Mouse (Mus musculus): Measurements from ENCODE around the gene Ehbp1. TPM values are rescaled to one million over a fixed set of nuclear protein-coding genes. Genes with fewer than 3 reads are reported as not detected.

Gene Ehbp1
- total RNA-seq, 1 experiment from 2014 or later: 21.3 TPM

GRCm38 (mm10) chr11:22000316-22001076 lies 341.6 kb downstream of the Ehbp1 start:
- DNase-seq: peak; percentile 22

GRCm38 (mm10) chr11:21999396-22000315 lies 342.4 kb downstream of the Ehbp1 start:
- DNase-seq: no peak

GRCm38 (mm10) chr11:21998141-21999047 lies 343.7 kb downstream of the Ehbp1 start:
- DNase-seq: no peak

GRCm38 (mm10) chr11:21997561-21998140 lies 344.4 kb downstream of the Ehbp1 start:
- no peak for DNase-seq

GRCm38 (mm10) chr11:21996661-21997560 lies 345.2 kb downstream of the Ehbp1 start:
- DNase-seq: peak; percentile 27

- no peak for DNase-seq
These were observed 345.8 kb downstream of the Ehbp1 start for GRCm38 (mm10) chr11:21996325-21996647.

- DNase-seq: no peak
These were observed 346.4 kb downstream of the Ehbp1 start for GRCm38 (mm10) chr11:21995534-21996324.

- DNase-seq: no peak
These were observed 347.4 kb downstream of the Ehbp1 start for GRCm38 (mm10) chr11:21994377-21995370.

- peak; percentile 34 for DNase-seq
These were observed 348.3 kb downstream of the Ehbp1 start for GRCm38 (mm10) chr11:21993597-21994376.

- DNase-seq: peak; percentile 9
These were observed 349.1 kb downstream of the Ehbp1 start for GRCm38 (mm10) chr11:21992761-21993596.

- DNase-seq: no peak
These were observed 353.6 kb downstream of the Ehbp1 start for GRCm38 (mm10) chr11:21988398-21988946.

- no peak for DNase-seq
These were observed 357.0 kb downstream of the Ehbp1 start for GRCm38 (mm10) chr11:21985118-21985517.

GRCm38 (mm10) chr11:21974005-21974531 lies 368.0 kb downstream of the Ehbp1 start:
- DNase-seq: no peak

GRCm38 (mm10) chr11:21973597-21973996 lies 368.5 kb downstream of the Ehbp1 start:
- peak; percentile 7 for DNase-seq

GRCm38 (mm10) chr11:21968922-21969321 lies 373.2 kb downstream of the Ehbp1 start:
- DNase-seq: no peak
